Mouse (Mus musculus) MEL (cell line): ENCODE measurements around the gene Dtnb. TPM values are rescaled to one million over a fixed set of nuclear protein-coding genes. Genes with fewer than 3 reads are reported as not detected.

Experiments
- DNase-seq: peaks from one replicate; pipeline ENCODE4 v3.0.0; 2011; ENCODE audit warnings: low read depth, low spot score
- H3K27ac ChIP-seq: 2 replicates; pipeline ENCODE4 v1.5.1; 2012; ENCODE audit warnings: low read depth, mild to moderate bottlenecking, control low read depth, low read length, moderate library complexity; ENCODE audit not compliant: control insufficient read depth
- H3K27me3 ChIP-seq, 2 experiments: fragments of 150-350 bp in 1 of 2; sonication (generic) in 1 of 2; 2 replicates each; pipeline ENCODE4 v1.6.1; 2012; ENCODE audit warnings: low read length in 2 of 2, mild to moderate bottlenecking in 2 of 2, improper control_type of control experiment in 1 of 2, moderate library complexity in 1 of 2; ENCODE audit not compliant: insufficient read depth in 2 of 2, control insufficient read depth in 1 of 2
- H3K36me3 ChIP-seq, 2 experiments: 2 replicates each; pipeline ENCODE4 v1.6.1; 2012 to 2014; ENCODE audit warnings: low read length in 2 of 2, improper control_type of control experiment in 1 of 2, inconsistent platforms in 1 of 2, mild to moderate bottlenecking in 1 of 2; ENCODE audit not compliant: insufficient read depth in 2 of 2, control insufficient read depth in 1 of 2
- H3K4me1 ChIP-seq, 2 experiments: fragments of 150-350 bp in 1 of 2; sonication (generic) in 1 of 2; 2 replicates each; pipeline ENCODE4 v1.6.1; 2012; ENCODE audit warnings: low read length in 2 of 2, improper control_type of control experiment in 1 of 2, mild to moderate bottlenecking in 1 of 2; ENCODE audit not compliant: insufficient read depth in 2 of 2, control insufficient read depth in 1 of 2
- H3K4me3 ChIP-seq, 2 experiments: fragments of 150-350 bp in 1 of 2; sonication (generic) in 1 of 2; 2 replicates each; pipeline ENCODE4 v1.5.1; 2012; ENCODE audit warnings: low read depth in 2 of 2, low read length in 2 of 2, mild to moderate bottlenecking in 2 of 2, moderate library complexity in 2 of 2, control low read depth in 1 of 2, improper control_type of control experiment in 1 of 2; ENCODE audit not compliant: control insufficient read depth in 1 of 2, insufficient read depth in 1 of 2
- H3K79me2 ChIP-seq: 2 replicates; pipeline ENCODE4 v1.6.1; 2012; ENCODE audit warnings: mild to moderate bottlenecking, low read length, moderate library complexity; ENCODE audit not compliant: control insufficient read depth, poor library complexity, insufficient read depth
- H3K9ac ChIP-seq: 2 replicates; pipeline ENCODE4 v1.6.1; 2012; ENCODE audit warnings: low read depth, mild to moderate bottlenecking, control low read depth, low read length, moderate library complexity; ENCODE audit not compliant: control insufficient read depth, poor library complexity, severe bottlenecking
- H3K9me3 ChIP-seq: fragments of 150-350 bp; sonication (generic); replicated peaks from 2 replicates; pipeline ENCODE4 v1.6.1; 2012; ENCODE audit warnings: mild to moderate bottlenecking, low read length, improper control_type of control experiment, moderate library complexity; ENCODE audit not compliant: insufficient read depth
- BHLHE40 ChIP-seq: IDR thresholded peaks from 2 replicates; pipeline ENCODE4 v1.6.1; 2012; ENCODE audit warnings: low read depth, mild to moderate bottlenecking, inconsistent platforms, low read length, improper control_type of control experiment, borderline replicate concordance
- CHD2 ChIP-seq: IDR thresholded peaks from 2 replicates; pipeline ENCODE4 v1.6.1; 2011; ENCODE audit warnings: low read length, improper control_type of control experiment
- CTCF ChIP-seq, 3 experiments: IDR thresholded peaks in 2 of 3; conservative IDR thresholded peaks in 1 of 3; 2 replicates each; pipeline ENCODE4 v1.5.1; 2011 to 2012; ENCODE audit warnings: low read length in 3 of 3, low read depth in 2 of 3, mild to moderate bottlenecking in 2 of 3, improper control_type of control experiment in 1 of 3, inconsistent platforms in 1 of 3, mixed read lengths in 1 of 3, moderate library complexity in 1 of 3; ENCODE audit not compliant: control insufficient read depth in 1 of 3, insufficient read depth in 1 of 3, poor library complexity in 1 of 3, severe bottlenecking in 1 of 3
- E2F4 ChIP-seq: IDR thresholded peaks from 2 replicates; pipeline ENCODE4 v1.6.1; 2011; ENCODE audit warnings: low read depth, low read length, improper control_type of control experiment, borderline replicate concordance
- ELF1 ChIP-seq: IDR thresholded peaks from 2 replicates; pipeline ENCODE4 v1.6.1; 2014; ENCODE audit warnings: low read depth, mild to moderate bottlenecking, inconsistent platforms, low read length, improper control_type of control experiment, moderate library complexity
- EP300 ChIP-seq, 2 experiments: IDR thresholded peaks; 2 replicates each; pipeline ENCODE4 v1.6.1; 2011; ENCODE audit warnings: improper control_type of control experiment in 2 of 2, low read length in 2 of 2, low read depth in 1 of 2, mild to moderate bottlenecking in 1 of 2
- GABPA ChIP-seq: IDR thresholded peaks from 2 replicates; pipeline ENCODE4 v1.6.1; 2012; ENCODE audit warnings: low read depth, mild to moderate bottlenecking, inconsistent platforms, low read length, improper control_type of control experiment, moderate library complexity
- MAFK ChIP-seq: IDR thresholded peaks from 2 replicates; pipeline ENCODE4 v1.6.1; 2011; ENCODE audit warnings: low read depth, mild to moderate bottlenecking, low read length, improper control_type of control experiment, borderline replicate concordance
- MEF2A ChIP-seq: IDR thresholded peaks from 2 replicates; pipeline ENCODE4 v1.6.1; 2014; ENCODE audit warnings: low read depth, mild to moderate bottlenecking, inconsistent platforms, low read length, improper control_type of control experiment; ENCODE audit not compliant: poor library complexity, insufficient replicate concordance, severe bottlenecking; ENCODE audit errors: extremely low read depth
- MYB ChIP-seq: IDR thresholded peaks from 2 replicates; pipeline ENCODE4 v1.6.1; 2011; ENCODE audit warnings: mild to moderate bottlenecking, low read depth, low read length, improper control_type of control experiment
- NELFE ChIP-seq: IDR thresholded peaks from 2 replicates; pipeline ENCODE4 v1.6.1; 2011; ENCODE audit warnings: low read depth, low read length, improper control_type of control experiment
- POLR2AphosphoS2 ChIP-seq: IDR thresholded peaks from 2 replicates; pipeline ENCODE4 v1.6.1; 2011; ENCODE audit warnings: low read length, improper control_type of control experiment
- RAD21 ChIP-seq: IDR thresholded peaks from 2 replicates; pipeline ENCODE4 v1.6.1; 2011; ENCODE audit warnings: mild to moderate bottlenecking, low read depth, low read length, improper control_type of control experiment
- RCOR1 ChIP-seq: IDR thresholded peaks from 2 replicates; pipeline ENCODE4 v1.6.1; 2012; ENCODE audit warnings: low read depth, mild to moderate bottlenecking, inconsistent platforms, low read length, improper control_type of control experiment
- TAL1 ChIP-seq: IDR thresholded peaks from 2 replicates; pipeline ENCODE4 v1.6.1; 2012; ENCODE audit warnings: mild to moderate bottlenecking, inconsistent platforms, low read length, moderate library complexity, mixed read lengths
- TBP ChIP-seq: IDR thresholded peaks from 2 replicates; pipeline ENCODE4 v1.8.0; 2011; ENCODE audit warnings: low read depth, low read length, improper control_type of control experiment
- UBTF ChIP-seq: IDR thresholded peaks from 2 replicates; pipeline ENCODE4 v1.6.1; 2012; ENCODE audit warnings: low read depth, mild to moderate bottlenecking, inconsistent platforms, low read length, improper control_type of control experiment, moderate library complexity, borderline replicate concordance; ENCODE audit not compliant: insufficient read depth
- USF1 ChIP-seq: IDR thresholded peaks from 2 replicates; pipeline ENCODE4 v1.6.1; 2014; ENCODE audit warnings: low read depth, mild to moderate bottlenecking, inconsistent platforms, low read length, improper control_type of control experiment, moderate library complexity
- ZC3H11A ChIP-seq: IDR thresholded peaks from 2 replicates; pipeline ENCODE4 v1.6.1; 2012; ENCODE audit warnings: low read depth, mild to moderate bottlenecking, inconsistent platforms, low read length, improper control_type of control experiment
- ZKSCAN1 ChIP-seq: IDR thresholded peaks from 2 replicates; pipeline ENCODE4 v1.6.1; 2012; ENCODE audit warnings: low read depth, mild to moderate bottlenecking, inconsistent platforms, low read length, improper control_type of control experiment, moderate library complexity
- ZNF384 ChIP-seq: IDR thresholded peaks from 2 replicates; pipeline ENCODE4 v1.6.1; 2012; ENCODE audit warnings: low read depth, mild to moderate bottlenecking, inconsistent platforms, low read length, improper control_type of control experiment
- polyA plus RNA-seq, 2 experiments: library from polyadenylated mRNA; stranded (reverse) in 1 of 2; unstranded in 1 of 2; fragments of >175 nt in 1 of 2; fragments of >200 nt in 1 of 2; gene quantifications; 2 replicates each; pipeline versions ENCODE4 v1.2.1 to v1.2.4; 2012; ENCODE audit warnings: low replicate concordance in 2 of 2, low read depth in 1 of 2; ENCODE audit not compliant: insufficient read length in 2 of 2, insufficient read depth in 1 of 2, missing spikeins in 1 of 2
- total RNA-seq: library from RNA; depleted of rRNA; stranded (reverse); fragments of 300-350 nt; gene quantifications from 2 replicates; pipeline ENCODE4 v1.2.3, GENCODE M21; 2012

Gene Dtnb
- total and polyA plus RNA-seq, 3 experiments, result 18.6 to 24.9 TPM; not detected in 1

GRCm38 (mm10) chr12:3562806-3563205, 9.4 kb upstream of the Dtnb start:
- Histone ChIP-seq H3K27ac (no peak overlapping the region), H3K36me3 (no peaks in the 10 kb centered on the region), H3K4me3 (no peak overlapping the region), H3K4me1 (no peaks in the 10 kb centered on the region), H3K79me2 (no peaks in the 10 kb centered on the region), H3K27me3 (0 out of 4 replicates have a peak, but pooled peaks cover 0 to 2% of the 10 kb centered on the region in 2 experiments), H3K9me3 (no peaks in the 10 kb centered on the region), H3K9ac (no peak overlapping the region)
- no peak for TF ChIP-seq EP300 (IDR thresholded peaks at IDR 0.05; ENCODE audit: low read depth in 1 of 2, low read length in 2 of 2)
- TF ChIP-seq TAL1, result no peak
- no peak for TF ChIP-seq ELF1
- TF ChIP-seq CTCF (IDR thresholded peaks at IDR 0.05 in 2 of 3, conservative IDR thresholded peaks at IDR 0.05 in 1 of 3; ENCODE audit: control insufficient read depth in 1 of 3, insufficient read depth in 1 of 3, low read depth in 2 of 3, low read length in 3 of 3, poor library complexity in 1 of 3, severe bottlenecking in 1 of 3), result no peak
- TF ChIP-seq TBP, result no peak
- TF ChIP-seq BHLHE40, result no peak
- TF ChIP-seq E2F4, result no peak
- no peak for TF ChIP-seq GABPA
- DNase-seq, result no peak

- TF ChIP-seq ZKSCAN1 (no peak), NELFE (no peak), RCOR1 (no peak), MEF2A (no peak), POLR2AphosphoS2 (no peak), EP300 (IDR thresholded peaks at IDR 0.05; ENCODE audit: low read depth in 1 of 2, low read length in 2 of 2) (no peak), CHD2 (no peak), MYB (no peak), UBTF (no peak), ZC3H11A (no peak), MAFK (no peak), ZNF384 (no peak), RAD21 (no peak), USF1 (no peak)
These were observed 8.5 kb upstream of the Dtnb start for GRCm38 (mm10) chr12:3563659-3564058.

More at GRCm38 (mm10) chr12:3563659-3564058, 8.5 kb upstream of the Dtnb start:
- H3K79me2 ChIP-seq, result no peaks in the 10 kb centered on the region
- H3K27me3 ChIP-seq, result 0 out of 4 replicates have a peak, but pooled peaks cover 0 to 2% of the 10 kb centered on the region in 2 experiments
- H3K36me3 ChIP-seq, result no peaks in the 10 kb centered on the region; a peak in 1 of 4 replicates
- H3K27ac ChIP-seq, result no peak overlapping the region
- H3K9ac ChIP-seq, result no peak overlapping the region
- H3K4me1 ChIP-seq, result peaks cover 0 to 3% of the 10 kb centered on the region in 2 experiments; a peak in 2 of 4 replicates
- H3K9me3 ChIP-seq, result no peaks in the 10 kb centered on the region
- no peak overlapping the region for H3K4me3 ChIP-seq
- no peak for DNase-seq
